ENCODE assay signal across 9 mouse cellular contexts in the genomic region with DNA sequence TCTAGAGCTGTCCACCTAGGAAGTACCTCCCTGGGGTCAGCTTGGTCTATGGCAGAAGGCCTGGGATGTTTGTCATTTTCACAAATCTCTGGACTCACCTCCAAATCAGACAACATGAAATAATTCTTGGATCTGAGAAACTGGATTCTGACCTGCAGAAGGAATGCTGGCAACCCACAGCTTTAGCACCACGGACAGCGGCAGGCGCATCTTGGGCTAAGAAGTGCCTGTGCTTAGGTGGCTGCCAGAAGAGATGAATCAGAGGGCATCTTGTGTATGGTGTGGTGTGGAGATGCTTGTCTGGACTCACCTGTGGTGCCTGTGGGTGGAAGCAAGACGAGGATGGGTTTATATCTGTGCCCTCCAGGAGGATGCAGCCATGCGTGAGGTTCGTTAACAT. TPM values are rescaled to one million over a fixed set of nuclear protein-coding genes. Genes with fewer than 3 reads are reported as not detected.
DNase-seq lines count a peak whose midpoint lies in the region; ATAC-seq lines count a peak whose summit lies in the region.
"Had no signal": no experiment of that assay in that cellular context is flagged by ENCODE, and none has a peak within 500 bp of the region (broad histone marks: within the 10 kb centered on the region; RNA-seq: fewer than 3 reads in every experiment).

No protein-coding gene starts in this region.

- no peak overlapping the region for H3K27ac ChIP-seq in heart, embryonic 11.5 days (ENCODE audit: low read depth, low read length)
- H3K27ac ChIP-seq in liver, embryonic 11.5 days (ENCODE audit: low read depth, low read length) = no peak overlapping the region

- H3K27me3 ChIP-seq in heart, embryonic 11.5 days (ENCODE audit: control insufficient read depth, insufficient read depth, low read length) = peaks cover 11% of the 10 kb centered on the region
- H3K27me3 ChIP-seq in liver, embryonic 11.5 days (replicated peaks; ENCODE audit: control insufficient read depth, insufficient read depth, low read length) = no peaks in the 10 kb centered on the region; the same call in 1 of the 2 replicates

- H3K9ac ChIP-seq in heart, embryonic 11.5 days (ENCODE audit: low read depth, low read length) = no peak overlapping the region
- H3K9ac ChIP-seq in liver, embryonic 11.5 days (ENCODE audit: low read depth, low read length) = no peak overlapping the region

- H3K9me3 ChIP-seq in heart, embryonic 11.5 days (replicated peaks; ENCODE audit: control insufficient read depth, low read length) = no peaks in the 10 kb centered on the region
- H3K9me3 ChIP-seq in liver, embryonic 11.5 days (ENCODE audit: control insufficient read depth, low read length) = no peaks in the 10 kb centered on the region

- intact Hi-C loops in left cerebral cortex, postnatal 36 days (cut with DNase I) = no loop called here
- intact Hi-C loops in left cerebral cortex, postnatal 14 days (cut with DNase I) = loop anchor here (5.0 to 10.0 kb wide), 2 partner anchors 137 to 215 kb away; no protein-coding TSS in a partner anchor

- H3K36me3 ChIP-seq in heart, embryonic 11.5 days (ENCODE audit: control insufficient read depth, insufficient read depth, low read length) = no peaks in the 10 kb centered on the region
- no peaks in the 10 kb centered on the region for H3K36me3 ChIP-seq in liver, embryonic 11.5 days (ENCODE audit: control insufficient read depth, insufficient read depth, low read length)

- ATAC-seq in heart, embryonic 11.5 days (replicated peaks; ENCODE audit: insufficient number of reproducible peaks, low FRiP score, low TSS enrichment) = no peak
- no peak for ATAC-seq in liver, embryonic 11.5 days (replicated peaks; ENCODE audit: low FRiP score)

- WGBS in heart, embryonic 11.5 days (ENCODE audit: insufficient replicate concordance) = 31% methylated on average over 6 of the region's 6 CpGs
- 43% methylated on average over 6 of the region's 6 CpGs for WGBS in liver, embryonic 11.5 days

- no peak overlapping the region for H3K4me2 ChIP-seq in heart, embryonic 11.5 days
- H3K4me2 ChIP-seq in liver, embryonic 11.5 days = no peak overlapping the region

- peak; percentile 7 for DNase-seq in heart, adult 8-10 months (ENCODE audit: low spot score)
- DNase-seq in B cell, adult 2 months = peak; percentile 14 to 15
- DNase-seq in embryo, embryonic 10 days (ENCODE audit: low spot score) = peak; percentile 88
- DNase-seq in liver, embryonic 11.5 days (ENCODE audit: low spot score) = peak; percentile 49
- no peak for DNase-seq in left cerebral cortex, postnatal 36 days (ENCODE audit: low spot score in 2 of 2)
- no peak for DNase-seq in thymus, adult 18-20 months
- no peak for DNase-seq in left cerebral cortex, postnatal 14 days (ENCODE audit: low spot score in 2 of 2)

- no peak overlapping the region for H3K4me3 ChIP-seq in heart, embryonic 11.5 days (ENCODE audit: low read depth, low read length)
- no peak overlapping the region for H3K4me3 ChIP-seq in liver, embryonic 11.5 days (ENCODE audit: low read depth, low read length)

- no peaks in the 10 kb centered on the region for H3K4me1 ChIP-seq in heart, embryonic 11.5 days (ENCODE audit: control insufficient read depth, insufficient read depth, low read length)
- H3K4me1 ChIP-seq in liver, embryonic 11.5 days (replicated peaks; ENCODE audit: control insufficient read depth, insufficient read depth, low read length) = no peaks in the 10 kb centered on the region

RNA-seq across cellular contexts. Expression of gene C1ql2, which starts 8.5 kb away (rescaled TPM):
- under 1 TPM in 1 of 4 experiments, not detected in 3; 0.14 TPM for total RNA-seq in heart, adult 8-10 months (2022)
- polyA plus RNA-seq in heart, embryonic 11.5 days (2014; fragmentation: Nextera tagmentation; extraction: Ambion mirVana) = not detected in 2 replicates
- polyA plus RNA-seq in liver, embryonic 11.5 days (2014; fragmentation: Nextera tagmentation; extraction: Ambion mirVana) = not detected in 2 replicates
- total RNA-seq in left cerebral cortex, postnatal 36 days (2021) = 1 to 10 TPM; 3.8 to 5.8 TPM
- total RNA-seq in left cerebral cortex, postnatal 14 days (2021) = 1 to 10 TPM; 1.8 to 6.9 TPM
- total RNA-seq: heart, adult 18-20 months had no signal

RNA-seq across cellular contexts. Expression of gene Steap3, which starts 59.3 kb away (rescaled TPM):
- total RNA-seq in heart, adult 8-10 months (2022) = 10 to 100 TPM; 25.3 to 29.5 (median 28.3) TPM
- 14.7 and 18.6 TPM in 2 replicates for polyA plus RNA-seq in heart, embryonic 11.5 days (2014; fragmentation: Nextera tagmentation; extraction: Ambion mirVana)
- polyA plus RNA-seq in liver, embryonic 11.5 days (2014; fragmentation: Nextera tagmentation; extraction: Ambion mirVana) = 74.7 TPM in 2 replicates
- 1 to 10 TPM; 4.6 to 6.6 TPM for total RNA-seq in left cerebral cortex, postnatal 36 days (2021)
- total RNA-seq in left cerebral cortex, postnatal 14 days (2021) = 1 to 10 TPM; 7.1 to 7.4 TPM

Comparison
In these comparisons a context has a peak if more than half of its experiments do, and no peak if none do; other contexts are left out.
1. DNase-seq: peak in heart, adult 8-10 months (single experiment), B cell, adult 2 months (2 of 2), embryo, embryonic 10 days (single experiment) and liver, embryonic 11.5 days (single experiment); none in left cerebral cortex, postnatal 36 days (0 of 2), thymus, adult 18-20 months (0 of 2) and left cerebral cortex, postnatal 14 days (0 of 2).